Mouse (Mus musculus) C2C12 (cell line): ENCODE results near the gene Trim43a. TPM values are rescaled to one million over a fixed set of nuclear protein-coding genes. Genes with fewer than 3 reads are reported as not detected.
"Not testable (repeated sequence)": the region's sequence is repeated elsewhere in the genome, so short reads cannot be mapped to it uniquely, and the experiment has no call there.

Experiments
- H3K27me3 ChIP-seq: one replicate; pipeline ENCODE4 v1.6.1; 2011; ENCODE audit not compliant: control insufficient read depth, insufficient read depth, insufficient read length
- H3K36me3 ChIP-seq: one replicate; pipeline ENCODE4 v1.6.1; 2011; ENCODE audit not compliant: control insufficient read depth, insufficient read depth
- H3K4me3 ChIP-seq: one replicate; pipeline ENCODE4 v1.5.1; 2011; ENCODE audit warnings: mild to moderate bottlenecking, control low read depth; ENCODE audit not compliant: poor library complexity, insufficient read depth, severe bottlenecking
- H3K79me2 ChIP-seq: one replicate; pipeline ENCODE4 v1.6.1; 2011; ENCODE audit not compliant: control insufficient read depth, insufficient read depth
- H3K79me3 ChIP-seq: one replicate; pipeline ENCODE4 v1.6.1; 2011; ENCODE audit warnings: low read depth, control low read depth
- H3ac ChIP-seq: one replicate; pipeline ENCODE3; 2011; ENCODE audit warnings: low read depth; ENCODE audit not compliant: control insufficient read depth, insufficient read length
- CEBPB ChIP-seq: IDR thresholded peaks from one replicate; pipeline ENCODE4 v1.6.1; 2011; ENCODE audit warnings: low read depth, mild to moderate bottlenecking, control low read depth, moderate library complexity
- CTCF ChIP-seq: IDR thresholded peaks from one replicate; pipeline ENCODE4 v1.5.1; 2011; ENCODE audit not compliant: control insufficient read depth, insufficient read depth, insufficient read length
- FOSL1 ChIP-seq: IDR thresholded peaks from one replicate; pipeline ENCODE4 v1.8.0; 2011; ENCODE audit warnings: mild to moderate bottlenecking, low read length; ENCODE audit not compliant: poor library complexity, insufficient read depth, severe bottlenecking
- MAX ChIP-seq: IDR thresholded peaks from one replicate; pipeline ENCODE4 v1.6.1; 2011; ENCODE audit warnings: mild to moderate bottlenecking, control low read depth
- MYOD1 ChIP-seq: IDR thresholded peaks from one replicate; pipeline ENCODE4 v1.6.1; 2011; ENCODE audit warnings: low read depth; ENCODE audit not compliant: control insufficient read depth, insufficient read length
- MYOG ChIP-seq: IDR thresholded peaks from one replicate; pipeline ENCODE4 v1.6.1; 2011; ENCODE audit not compliant: control insufficient read depth, insufficient read length; ENCODE audit errors: extremely low read depth
- USF1 ChIP-seq: IDR thresholded peaks from one replicate; pipeline ENCODE4 v1.6.1; 2011; ENCODE audit warnings: low read depth, mild to moderate bottlenecking, control low read depth, moderate library complexity
- long read RNA-seq, 2 experiments: library from polyadenylated mRNA; unstranded; transcript quantifications; one replicate each; pipeline ENCODE4 v2.0.0; 2019 to 2020
- polyA plus RNA-seq: library from polyadenylated mRNA; unstranded; fragments of >200 nt; fragmentation: generic; extraction: Trizol; gene quantifications from one replicate; pipeline ENCODE4 v1.2.1, GENCODE M21; 2012; ENCODE audit warnings: missing spikeins

The Trim43a gene
- 0.04 TPM for polyA plus RNA-seq
- long read RNA-seq, experiment 1 = 0 reads
- long read RNA-seq, experiment 2 = 0 reads

- H3ac ChIP-seq, H3K36me3 ChIP-seq, H3K79me3 ChIP-seq, H3K4me3 ChIP-seq, H3K79me2 ChIP-seq, H3K27me3 ChIP-seq: not testable (repeated sequence)
Observed at GRCm38 (mm10) chr9:88580591-88580990, at the start of gene Trim43a. Trim43a (plus strand) TSS chr9:88580891.

- Histone ChIP-seq H3K79me3 (no peaks in the 10 kb centered on the region), H3K36me3 (no peaks in the 10 kb centered on the region), H3K27me3 (no peaks in the 10 kb centered on the region), H3ac (no peak overlapping the region), H3K79me2 (no peaks in the 10 kb centered on the region), H3K4me3 (no peak overlapping the region)
- TF ChIP-seq CEBPB (no peak), MAX (no peak), MYOG (no peak), USF1 (no peak), MYOD1 (no peak), FOSL1 (no peak), CTCF (no peak)
Observed at GRCm38 (mm10) chr9:88534093-88534492, 46.6 kb upstream of the Trim43a start.

- Histone ChIP-seq H3K79me2 (no peaks in the 10 kb centered on the region), H3ac (no peak overlapping the region)
Observed at GRCm38 (mm10) chr9:88539546-88540224, 41.0 kb upstream of the Trim43a start.

GRCm38 (mm10) chr9:88542816-88543215 is 37.9 kb upstream of the Trim43a start:
- no peaks in the 10 kb centered on the region for H3K27me3 ChIP-seq
- no peaks in the 10 kb centered on the region for H3K79me3 ChIP-seq
- no peaks in the 10 kb centered on the region for H3K36me3 ChIP-seq
- TF ChIP-seq MYOG (no peak), MAX (no peak), FOSL1 (no peak), USF1 (no peak), MYOD1 (no peak), CEBPB (no peak), CTCF (no peak)
- no peaks in the 10 kb centered on the region for H3K79me2 ChIP-seq
- H3ac ChIP-seq = no peak overlapping the region
- no peak overlapping the region for H3K4me3 ChIP-seq

More at GRCm38 (mm10) chr9:88539546-88540224, 41.0 kb upstream of the Trim43a start:
- no peak overlapping the region for H3K4me3 ChIP-seq
- H3K36me3 ChIP-seq = no peaks in the 10 kb centered on the region
- H3K27me3 ChIP-seq = no peaks in the 10 kb centered on the region
- no peak for TF ChIP-seq MAX
- no peak for TF ChIP-seq CEBPB
- no peak for TF ChIP-seq MYOD1
- TF ChIP-seq USF1 = no peak
- no peak for TF ChIP-seq CTCF
- TF ChIP-seq FOSL1 = no peak
- no peak for TF ChIP-seq MYOG
- no peaks in the 10 kb centered on the region for H3K79me3 ChIP-seq

GRCm38 (mm10) chr9:88545534-88545933 is 35.2 kb upstream of the Trim43a start:
- no peaks in the 10 kb centered on the region for H3K27me3 ChIP-seq
- no peak overlapping the region for H3ac ChIP-seq
- H3K36me3 ChIP-seq = no peaks in the 10 kb centered on the region
- no peaks in the 10 kb centered on the region for H3K79me3 ChIP-seq
- H3K4me3 ChIP-seq = no peak overlapping the region
- no peaks in the 10 kb centered on the region for H3K79me2 ChIP-seq
- TF ChIP-seq FOSL1 = no peak
- no peak for TF ChIP-seq USF1
- no peak for TF ChIP-seq CTCF
- TF ChIP-seq MYOG = no peak
- TF ChIP-seq MYOD1 = no peak
- TF ChIP-seq MAX = no peak
- no peak for TF ChIP-seq CEBPB

- no peaks in the 10 kb centered on the region for H3K79me2 ChIP-seq
- H3K36me3 ChIP-seq = no peaks in the 10 kb centered on the region
- no peaks in the 10 kb centered on the region for H3K27me3 ChIP-seq
- no peak for TF ChIP-seq MYOG
- TF ChIP-seq CEBPB = no peak
- TF ChIP-seq MYOD1 = no peak
- TF ChIP-seq USF1 = no peak
- TF ChIP-seq CTCF = no peak
- no peak for TF ChIP-seq FOSL1
- no peak for TF ChIP-seq MAX
- H3K79me3 ChIP-seq = no peaks in the 10 kb centered on the region
- no peak overlapping the region for H3ac ChIP-seq
- H3K4me3 ChIP-seq = no peak overlapping the region
Observed at GRCm38 (mm10) chr9:88546166-88546565, 34.5 kb upstream of the Trim43a start.
